Mouse (Mus musculus) left cerebral cortex, postnatal 10 days (tissue): ENCODE measurements around the gene Coro2b. TPM values are rescaled to one million over a fixed set of nuclear protein-coding genes. Genes with fewer than 3 reads are reported as not detected.

ENCODE experiments used
- DNase-seq, 2 experiments: peaks; one replicate each; pipeline ENCODE4 v3.0.0; 2021 to 2022; ENCODE audit warnings: low spot score in 2 of 2, mixed read lengths in 1 of 2; ENCODE audit errors: extremely low spot score in 1 of 2
- intact Hi-C: fragments of 180-260 bp; cut with DNase I; formaldehyde crosslinking; loops from one replicate; pipeline ENCODE4 v1.15.1; 2025
- total RNA-seq, 2 experiments: library from RNA; stranded (reverse); gene quantifications; 2 replicates each; pipeline ENCODE4 v1.2.3; 2021

Gene Coro2b
- total RNA-seq, 2 experiments from 2014 or later: 107 to 113 TPM

GRCm38 (mm10) chr9:62521541-62521940 lies 15.3 kb downstream of the Coro2b start:
- peak in 1 of 2 experiments; percentile 55 for DNase-seq
- intact Hi-C loops: no loop called here

GRCm38 (mm10) chr9:62520933-62521332 lies 15.9 kb downstream of the Coro2b start:
- DNase-seq: no peak
- intact Hi-C loops: no loop called here

DNA sequence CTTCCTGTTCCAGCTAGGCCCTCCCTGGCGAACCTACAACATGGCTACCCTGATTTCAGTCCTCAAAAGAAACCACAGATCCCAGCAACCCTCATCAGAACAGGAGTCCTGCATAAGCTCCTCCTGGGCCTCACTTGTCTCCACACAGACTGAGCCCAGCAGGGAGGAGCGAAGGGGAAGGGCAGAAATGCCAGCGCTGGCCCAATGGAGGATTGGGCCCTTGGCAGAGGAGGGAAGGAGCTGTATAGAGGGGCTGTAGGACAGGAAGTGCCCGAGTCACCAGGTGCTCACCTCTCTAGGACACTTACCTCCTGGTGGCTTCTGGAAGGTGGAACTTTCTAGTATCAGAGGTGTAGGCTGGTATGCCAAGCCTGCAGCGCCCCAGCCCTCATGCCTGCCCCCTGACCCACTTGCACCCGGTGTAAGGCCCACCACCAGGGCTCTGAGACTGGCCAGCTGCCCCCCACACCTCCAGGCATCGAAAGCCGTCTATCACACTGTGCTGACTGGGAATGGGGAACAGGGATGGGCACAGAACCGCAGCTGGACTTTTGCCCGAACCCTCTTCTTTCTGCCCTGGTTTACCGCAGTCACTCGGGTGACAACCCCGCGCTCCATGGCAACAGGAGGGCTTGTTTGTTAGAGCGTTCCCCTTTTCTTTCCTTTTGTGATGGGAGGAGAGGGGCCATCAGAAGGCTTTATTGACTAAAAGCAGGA lies 16.9 kb downstream of the Coro2b start:
- DNase-seq: peak in 1 of 2 experiments; percentile 63
- intact Hi-C loops: no loop called here

GRCm38 (mm10) chr9:62519334-62519733 lies 17.5 kb downstream of the Coro2b start:
- no peak for DNase-seq
- intact Hi-C loops: no loop called here

GRCm38 (mm10) chr9:62518572-62518971 lies 18.3 kb downstream of the Coro2b start:
- DNase-seq: no peak
- intact Hi-C loops: no loop called here

GRCm38 (mm10) chr9:62517112-62517957 lies 19.5 kb downstream of the Coro2b start:
- DNase-seq: no peak

DNA sequence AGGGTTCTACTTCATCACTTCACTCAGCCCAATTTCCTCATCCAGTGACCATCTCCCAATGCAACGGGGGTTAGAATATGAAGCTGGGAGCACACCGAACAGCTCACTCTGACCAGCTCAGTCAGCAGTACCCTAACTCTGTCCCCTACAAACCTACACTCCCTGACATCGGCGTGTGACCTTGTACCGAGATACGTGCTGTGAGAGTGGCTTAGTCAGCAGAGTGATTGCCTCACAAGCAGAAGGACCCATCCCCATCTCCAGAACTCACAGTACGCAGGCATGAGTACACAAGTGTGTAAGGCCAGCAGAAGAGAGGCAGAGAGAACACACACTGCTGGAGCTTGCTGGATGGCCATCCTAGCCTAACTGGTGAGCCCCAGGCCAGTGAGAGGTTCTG lies 21.7 kb downstream of the Coro2b start:
- intact Hi-C loops: no loop called here
- no peak for DNase-seq

More at GRCm38 (mm10) chr9:62517112-62517957, 19.5 kb downstream of the Coro2b start:
- intact Hi-C loops: no loop called here

DNA sequence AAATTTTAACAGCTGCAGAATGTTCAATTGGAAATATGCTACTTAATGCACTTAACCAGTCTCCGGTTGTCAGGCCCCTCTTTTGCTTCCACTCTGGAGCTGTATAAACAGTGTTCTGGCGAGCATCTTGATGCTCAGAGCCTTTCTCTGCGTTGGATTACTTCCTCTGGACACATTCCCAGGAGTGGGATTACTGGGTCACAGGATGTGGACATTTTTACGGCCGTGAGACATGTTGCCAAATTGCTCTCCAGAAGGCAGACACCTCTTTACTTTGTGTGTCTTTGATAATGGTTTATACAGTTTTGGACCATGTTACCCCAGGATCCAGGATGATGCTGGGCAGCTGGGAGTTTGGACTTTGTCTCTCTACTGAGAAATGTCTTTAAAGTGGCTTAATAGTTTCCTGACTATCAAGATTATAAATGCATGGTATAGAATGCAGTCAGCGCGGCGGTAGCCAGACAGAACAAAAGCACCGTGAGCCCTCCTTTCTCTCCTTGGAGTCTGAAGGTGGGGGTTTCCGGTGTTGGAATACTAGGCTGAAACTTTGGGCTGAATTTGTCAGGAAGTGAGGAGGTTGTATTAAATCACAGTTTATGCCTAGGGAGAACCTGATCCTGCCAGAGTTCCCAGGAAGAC lies 23.2 kb downstream of the Coro2b start:
- intact Hi-C loops: no loop called here

GRCm38 (mm10) chr9:62510530-62510936 lies 26.3 kb downstream of the Coro2b start:
- intact Hi-C loops: no loop called here
- DNase-seq: no peak

More for the DNA sequence above, 23.2 kb downstream of the Coro2b start:
- DNase-seq: no peak

GRCm38 (mm10) chr9:62509617-62510016 lies 27.2 kb downstream of the Coro2b start:
- intact Hi-C loops: no loop called here
- no peak for DNase-seq

DNA sequence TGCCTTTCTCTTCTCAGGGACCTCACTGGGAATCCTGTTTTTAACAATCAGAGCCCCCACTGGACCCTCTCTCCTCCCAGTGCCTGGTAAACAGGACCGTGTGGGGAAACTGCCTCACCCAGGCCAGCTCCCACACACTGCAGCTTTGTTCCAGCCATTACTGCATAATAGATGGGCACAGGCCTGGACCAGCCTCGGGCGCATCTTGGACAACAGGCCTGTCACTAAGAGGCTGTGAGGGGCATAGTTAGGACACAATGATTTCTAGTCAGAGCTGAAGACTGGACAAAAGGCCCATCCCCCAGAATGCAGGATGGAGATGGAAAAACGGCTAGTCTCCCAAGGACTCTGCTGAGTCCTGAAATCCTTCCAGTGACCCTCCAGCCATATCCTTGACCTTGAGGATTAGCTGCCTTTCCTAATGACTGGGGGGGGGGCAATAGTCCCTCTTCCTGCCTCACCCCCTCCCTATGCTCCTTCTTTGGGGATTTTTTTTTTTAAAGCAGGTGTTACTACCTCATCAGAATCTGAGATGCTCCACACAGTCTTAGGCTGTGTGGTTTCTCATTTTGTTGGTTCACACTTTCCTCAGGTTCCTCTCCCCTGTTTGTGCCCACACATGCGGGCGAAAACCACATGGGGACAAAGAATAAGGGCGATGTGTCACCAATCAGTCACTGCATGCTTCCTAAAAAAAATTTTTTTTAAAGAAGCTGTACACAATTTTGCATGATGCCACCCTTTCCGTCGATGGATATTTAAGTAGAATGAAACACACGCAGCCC lies 27.9 kb downstream of the Coro2b start:
- DNase-seq: no peak
- intact Hi-C loops: no loop called here

DNA sequence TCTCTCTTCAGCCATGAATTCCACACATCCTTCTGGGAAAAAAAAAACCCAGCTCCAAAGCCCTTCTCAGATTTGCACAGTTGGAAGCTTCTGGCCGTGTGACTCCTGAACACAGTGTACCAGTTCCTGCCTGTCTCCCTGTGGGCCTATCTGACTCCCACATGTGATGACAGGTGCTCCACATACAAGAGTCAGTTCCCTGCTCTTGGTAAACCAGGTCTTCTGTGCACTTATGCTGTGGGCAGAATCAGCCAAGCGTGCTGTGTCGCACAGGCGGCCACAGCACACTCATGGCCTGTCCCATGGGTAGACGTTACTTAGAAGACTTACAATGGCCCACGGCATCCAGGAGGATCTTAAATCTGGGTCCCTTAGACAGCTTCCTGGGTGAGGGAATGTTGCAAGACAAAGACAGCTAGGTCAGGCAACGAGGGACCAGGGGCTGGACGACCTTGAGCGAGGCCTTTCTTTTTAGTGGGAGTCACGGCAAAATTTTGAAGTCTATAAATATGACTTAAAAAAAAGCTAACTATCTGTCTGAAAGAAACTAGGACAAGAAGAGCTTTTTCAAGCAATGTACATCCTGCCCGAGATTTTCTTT lies 30.3 kb downstream of the Coro2b start:
- no peak for DNase-seq
- intact Hi-C loops: no loop called here

DNA sequence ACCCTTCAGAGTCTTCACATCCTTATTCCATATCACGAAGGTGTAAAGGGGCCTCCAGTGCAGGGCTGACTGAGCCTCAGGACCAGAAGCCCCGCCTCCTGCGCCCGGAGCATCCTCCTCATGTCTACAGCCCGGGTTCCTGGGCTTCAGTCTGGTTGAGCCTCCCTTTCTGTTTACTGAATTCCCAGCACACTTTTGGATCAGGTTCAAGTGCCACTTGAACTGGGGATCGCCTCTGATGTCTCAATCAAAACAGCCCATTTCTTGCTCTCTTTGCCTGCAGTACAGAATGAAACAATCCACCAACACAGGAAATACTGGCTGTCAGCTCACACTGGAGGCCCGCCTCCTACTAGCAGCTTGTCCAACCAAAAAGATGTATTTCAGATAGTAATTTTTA lies 32.7 kb downstream of the Coro2b start:
- intact Hi-C loops: no loop called here
- DNase-seq: no peak

DNA sequence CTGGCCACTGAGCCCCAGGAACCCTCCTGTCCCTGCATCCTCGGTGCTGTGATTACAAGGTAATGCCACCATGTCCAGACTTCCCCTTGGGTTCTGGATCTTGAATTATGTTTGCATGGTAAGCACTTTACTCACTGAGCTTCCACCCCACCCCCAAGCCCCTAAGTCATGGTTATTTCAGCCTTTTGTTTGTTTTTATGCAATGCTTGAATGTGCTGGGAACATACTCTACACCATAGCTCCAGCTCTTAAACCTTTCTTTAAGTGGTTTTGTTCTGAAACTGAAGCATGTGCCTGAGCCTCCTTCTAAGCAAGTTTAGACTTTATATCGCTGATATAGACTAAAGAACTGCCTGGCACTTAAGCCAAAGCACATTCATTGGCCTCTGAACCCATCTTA lies 34.5 kb downstream of the Coro2b start:
- DNase-seq: no peak
- intact Hi-C loops: no loop called here

- intact Hi-C loops: no loop called here
- no peak for DNase-seq
Measured at GRCm38 (mm10) chr9:62501566-62501965, 35.3 kb downstream of the Coro2b start.

DNA sequence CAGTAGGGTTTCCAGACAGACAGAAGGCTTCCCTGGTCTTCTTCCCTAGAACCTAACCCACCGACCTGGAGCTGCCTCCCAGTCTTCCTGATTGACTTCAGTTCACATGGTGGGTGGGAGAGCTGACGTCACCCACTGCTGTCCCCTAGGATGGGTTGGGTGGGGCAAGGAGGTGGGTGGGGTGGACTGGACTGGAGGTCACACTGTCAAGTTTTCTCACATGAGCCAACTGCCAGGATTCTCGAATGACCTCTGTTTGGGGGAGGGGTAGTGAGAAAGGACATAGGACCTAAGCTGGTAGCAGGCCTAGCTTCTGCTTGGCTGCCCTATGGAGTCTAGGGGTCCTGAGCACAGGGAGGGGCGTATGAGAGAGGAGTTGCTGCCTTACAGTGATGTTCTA lies 36.8 kb downstream of the Coro2b start:
- DNase-seq: no peak
- intact Hi-C loops: no loop called here

DNA sequence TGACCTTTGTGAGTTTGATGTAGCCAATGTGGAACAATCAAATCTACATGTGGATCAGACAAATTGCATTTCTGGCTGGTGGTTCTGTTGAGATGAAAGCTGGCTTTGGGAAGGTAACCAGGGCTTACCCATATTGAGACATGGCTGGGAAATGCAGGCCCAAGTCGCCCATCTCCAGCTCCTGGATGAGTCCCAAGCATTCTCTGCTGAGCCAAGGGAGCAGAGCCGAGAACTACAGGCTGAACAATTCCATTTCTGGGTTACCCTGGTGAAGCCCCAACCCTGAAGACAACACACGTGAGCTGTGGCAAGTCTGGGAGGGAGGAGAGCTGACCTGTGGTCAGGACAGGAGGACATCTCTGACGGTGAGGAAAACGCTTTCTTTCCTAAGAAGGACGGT lies 37.9 kb downstream of the Coro2b start:
- no peak for DNase-seq

More for the DNA sequence above, 37.9 kb downstream of the Coro2b start:
- intact Hi-C loops: no loop called here
